Mouse (Mus musculus) retina, postnatal 7 days (tissue): ENCODE measurements at regions not wholly inside any gene's neighbourhood (a gene's known extent, or its start where the extent isn't known, plus 50 kb on each side); places are given as distances from the start of the nearest gene placed in this dataset.

Experiments used
- DNase-seq: peaks from one replicate; pipeline ENCODE4 v3.0.0-alpha.2; 2012; ENCODE audit warnings: low read depth, low spot score

- DNase-seq: no peak
Measured at GRCm38 (mm10) chr11:37306656-37307055, 70.9 kb upstream of the Tenm2 start.
